Mouse (Mus musculus) testis, adult 2 months (tissue): ENCODE measurements around the gene Plekhb1. TPM values are rescaled to one million over a fixed set of nuclear protein-coding genes. Genes with fewer than 3 reads are reported as not detected.

Source experiments
- H3K27ac ChIP-seq: fragments of 200-500 bp; 2 replicates; pipeline ENCODE4 v1.5.1; 2012; ENCODE audit warnings: low read depth, low read length; ENCODE audit not compliant: control insufficient read depth, insufficient read depth
- H3K27me3 ChIP-seq: fragments of 200-500 bp; 2 replicates; pipeline ENCODE4 v1.6.1; 2012; ENCODE audit warnings: mild to moderate bottlenecking, low read length, moderate library complexity; ENCODE audit not compliant: control insufficient read depth, insufficient read depth
- H3K36me3 ChIP-seq: fragments of 200-500 bp; 2 replicates; pipeline ENCODE4 v1.6.1; 2012; ENCODE audit warnings: mild to moderate bottlenecking, low read length; ENCODE audit not compliant: control insufficient read depth, insufficient read depth
- H3K4me1 ChIP-seq: fragments of 200-500 bp; 2 replicates; pipeline ENCODE4 v1.6.1; 2012; ENCODE audit warnings: low read length; ENCODE audit not compliant: control insufficient read depth, insufficient read depth
- H3K4me3 ChIP-seq: fragments of 200-500 bp; 2 replicates; pipeline ENCODE4 v1.5.1; 2012; ENCODE audit warnings: low read depth, mild to moderate bottlenecking, low read length, moderate library complexity, mixed read lengths; ENCODE audit not compliant: control insufficient read depth
- CTCF ChIP-seq: fragments of 200-500 bp; IDR thresholded peaks from 2 replicates; pipeline ENCODE4 v1.5.1; 2012; ENCODE audit warnings: low read depth, mild to moderate bottlenecking, inconsistent platforms, low read length, moderate library complexity; ENCODE audit not compliant: control insufficient read depth, insufficient read depth, insufficient replicate concordance
- POLR2A ChIP-seq: fragments of 200-500 bp; IDR thresholded peaks from 2 replicates; pipeline ENCODE4 v1.6.1; 2012; ENCODE audit warnings: low read depth, mild to moderate bottlenecking, inconsistent platforms, low read length, moderate library complexity; ENCODE audit not compliant: control insufficient read depth
- polyA plus RNA-seq: library from polyadenylated mRNA; depleted of rRNA; stranded (reverse); fragments of >200 nt; gene quantifications from 2 replicates; pipeline ENCODE4 v1.2.3, GENCODE M21; 2012; rRNA removed

Plekhb1 gene
- 4.1 and 5.9 TPM in 2 replicates for polyA plus RNA-seq

GRCm38 (mm10) chr7:100662231-100662630, at the start of gene Plekhb1:
Gene Plekhb1 (minus strand): TSS chr7:100662414.
- H3K27ac ChIP-seq = no peak within 1 kb of the TSS
- H3K4me3 ChIP-seq = no peak within 1 kb of the TSS
- H3K36me3 ChIP-seq = no peaks in the 10 kb centered on the region
- H3K4me1 ChIP-seq = no peaks in the 10 kb centered on the region; the same call in 1 of the 2 replicates
- TF ChIP-seq CTCF (no peak), POLR2A (no peak)
- no peaks in the 10 kb centered on the region for H3K27me3 ChIP-seq

GRCm38 (mm10) chr7:100706883-100707480, 44.8 kb upstream of the Plekhb1 start:
- Histone ChIP-seq H3K36me3 (no peaks in the 10 kb centered on the region), H3K4me3 (peak overlapping the region; percentile 89), H3K27me3 (no peaks in the 10 kb centered on the region), H3K4me1 (peaks cover 5% of the 10 kb centered on the region), H3K27ac (peak overlapping the region; percentile 73)
- TF ChIP-seq CTCF = no peak
- no peak for TF ChIP-seq POLR2A

- peak within 1 kb of the TSS; percentile 89 for H3K4me3 ChIP-seq
- no peaks in the 10 kb centered on the region for H3K27me3 ChIP-seq
- H3K4me1 ChIP-seq = peaks cover 5% of the 10 kb centered on the region
- TF ChIP-seq POLR2A = peak; percentile 66
- no peak for TF ChIP-seq CTCF
- peak within 1 kb of the TSS; percentile 96 for H3K27ac ChIP-seq
- no peaks in the 10 kb centered on the region for H3K36me3 ChIP-seq
Observed at GRCm38 (mm10) chr7:100706143-100706841, 44.1 kb upstream of the Plekhb1 start, which contains the start of gene Fam168a. Gene Fam168a (plus strand): TSS chr7:100706635.

GRCm38 (mm10) chr7:100699771-100700770, 37.9 kb upstream of the Plekhb1 start:
- H3K4me1 ChIP-seq = no peaks in the 10 kb centered on the region
- H3K27me3 ChIP-seq = no peaks in the 10 kb centered on the region
- TF ChIP-seq POLR2A (no peak), CTCF (no peak)
- H3K27ac ChIP-seq = no peak overlapping the region
- H3K4me3 ChIP-seq = no peak overlapping the region
- H3K36me3 ChIP-seq = no peaks in the 10 kb centered on the region

- no peaks in the 10 kb centered on the region for H3K4me1 ChIP-seq
- H3K27ac ChIP-seq = no peak overlapping the region
Observed at GRCm38 (mm10) chr7:100693199-100693598, 31.0 kb upstream of the Plekhb1 start.

DNA sequence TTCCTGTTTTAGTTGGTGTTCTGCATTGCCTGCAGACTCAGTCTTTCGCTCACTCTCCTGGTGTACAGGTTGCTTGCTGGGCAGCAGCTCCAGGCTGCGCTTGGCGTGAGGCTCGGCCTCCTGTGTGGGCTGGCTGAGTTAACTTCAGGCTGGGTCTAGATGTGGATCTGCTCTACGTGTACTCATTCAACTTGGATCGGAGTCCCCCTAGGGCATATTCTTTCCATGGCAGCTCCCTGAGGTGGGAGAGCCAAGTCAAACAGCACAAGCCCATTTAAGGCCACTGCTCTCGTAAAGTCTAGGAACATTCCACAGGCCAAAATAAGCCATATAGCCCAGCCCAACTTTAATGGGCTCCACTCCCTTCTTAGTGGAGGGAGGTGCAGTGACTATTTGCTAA, 26.3 kb upstream of the Plekhb1 start:
- Histone ChIP-seq H3K27ac (no peak overlapping the region), H3K36me3 (no peaks in the 10 kb centered on the region), H3K4me3 (no peak overlapping the region), H3K4me1 (no peaks in the 10 kb centered on the region), H3K27me3 (no peaks in the 10 kb centered on the region)
- no peak for TF ChIP-seq POLR2A
- TF ChIP-seq CTCF = no peak

More at GRCm38 (mm10) chr7:100693199-100693598, 31.0 kb upstream of the Plekhb1 start:
- H3K27me3 ChIP-seq = no peaks in the 10 kb centered on the region
- no peak for TF ChIP-seq POLR2A
- no peak for TF ChIP-seq CTCF
- no peaks in the 10 kb centered on the region for H3K36me3 ChIP-seq
- no peak overlapping the region for H3K4me3 ChIP-seq
